Mouse (Mus musculus): Measurements from ENCODE around the gene Drc7. TPM values are rescaled to one million over a fixed set of nuclear protein-coding genes. Genes with fewer than 3 reads are reported as not detected.

Drc7 gene
- total RNA-seq, 2 experiments from 2014 or later, result 1.8 to 3.8 TPM

GRCm38 (mm10) chr8:95123455-95123854 is 68.6 kb downstream of the Drc7 start:
- no peak for ATAC-seq (replicated peaks; ENCODE audit: poor library complexity)

DNA sequence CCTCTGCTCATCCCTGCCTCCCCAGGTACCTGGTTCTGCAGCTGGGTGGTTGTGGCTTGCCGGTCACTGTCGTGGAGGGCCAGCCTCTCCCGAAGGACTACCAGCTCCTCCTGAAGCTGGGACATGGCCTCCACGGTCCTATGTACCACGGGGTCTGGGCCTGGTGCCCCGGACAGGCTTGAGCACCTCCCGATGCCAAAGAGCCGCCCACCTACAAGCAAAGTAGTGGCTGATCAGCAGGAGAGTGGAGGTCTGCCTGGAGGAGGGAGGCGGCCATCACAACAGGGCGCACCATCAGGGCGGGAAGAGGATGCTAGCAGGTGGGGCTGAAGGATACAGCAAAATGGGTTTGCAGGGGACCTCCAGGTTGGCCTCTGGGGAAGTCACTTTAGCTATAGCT is 71.6 kb downstream of the Drc7 start:
- ATAC-seq (replicated peaks; ENCODE audit: poor library complexity), result no peak

- no peak for ATAC-seq (replicated peaks; ENCODE audit: poor library complexity)
These were observed 72.8 kb downstream of the Drc7 start for GRCm38 (mm10) chr8:95127658-95128057.

Other genes starting within 250 kb of the Drc7 start
- 0.34 and 1.5 TPM in 2 replicates for gene Ccl17, start 244.7 kb upstream of the Drc7 start, total RNA-seq (2015)
- not detected in 2 replicates for gene Ccl17, start 244.7 kb upstream of the Drc7 start, total RNA-seq (2017)
- 30.4 and 36.1 TPM in 2 replicates for gene Coq9, start 216.8 kb upstream of the Drc7 start, total RNA-seq (2015)
- gene Coq9, start 216.8 kb upstream of the Drc7 start, total RNA-seq (2017), result 54.2 and 57.8 TPM in 2 replicates
- gene Ciapin1, start 216.7 kb upstream of the Drc7 start, total RNA-seq (2015), result 29.3 and 34.5 TPM in 2 replicates
- 49.1 and 58.0 TPM in 2 replicates for gene Ciapin1, start 216.7 kb upstream of the Drc7 start, total RNA-seq (2017)
- gene Polr2c, start 197.7 kb upstream of the Drc7 start, total RNA-seq (2015), result 64.3 and 66.4 TPM in 2 replicates
- gene Polr2c, start 197.7 kb upstream of the Drc7 start, total RNA-seq (2017), result 55.2 and 65.0 TPM in 2 replicates
- 0.49 TPM in 1 of 2 replicates, not detected in the other for gene Dok4, start 178.8 kb upstream of the Drc7 start, total RNA-seq (2015)
- 0.14 and 0.37 TPM in 2 replicates for gene Dok4, start 178.8 kb upstream of the Drc7 start, total RNA-seq (2017)
- 0.25 and 0.32 TPM in 2 replicates for gene Ccdc102a, start 137.0 kb upstream of the Drc7 start, total RNA-seq (2015)
- 1.2 and 1.3 TPM in 2 replicates for gene Ccdc102a, start 137.0 kb upstream of the Drc7 start, total RNA-seq (2017)
- 0.17 TPM in 1 of 2 replicates, not detected in the other for gene Adgrg5, start 131.4 kb upstream of the Drc7 start, total RNA-seq (2015)
- gene Adgrg5, start 131.4 kb upstream of the Drc7 start, total RNA-seq (2017), result not detected in 2 replicates
- 88.4 and 140 TPM in 2 replicates for gene Adgrg1, start 80.4 kb upstream of the Drc7 start, total RNA-seq (2015)
- gene Adgrg1, start 80.4 kb upstream of the Drc7 start, total RNA-seq (2017), result 48.8 and 85.6 TPM in 2 replicates
- 106 and 111 TPM in 2 replicates for gene Adgrg3, start 37.4 kb upstream of the Drc7 start, total RNA-seq (2015)
- gene Adgrg3, start 37.4 kb upstream of the Drc7 start, total RNA-seq (2017), result 178 and 215 TPM in 2 replicates
- 6.3 and 7.3 TPM in 2 replicates for gene Katnb1, start 26.1 kb downstream of the Drc7 start, total RNA-seq (2015)
- 25.2 and 25.9 TPM in 2 replicates for gene Katnb1, start 26.1 kb downstream of the Drc7 start, total RNA-seq (2017)
- 0.73 and 0.99 TPM in 2 replicates for gene Kifc3, start 147.7 kb downstream of the Drc7 start, total RNA-seq (2015)
- 0.68 and 1.4 TPM in 2 replicates for gene Kifc3, start 147.7 kb downstream of the Drc7 start, total RNA-seq (2017)